Mouse (Mus musculus): Measurements from ENCODE around the gene Uqcc1.
A peak's percentile ranks its signal among the peaks of the same experiment; 100 is the strongest.

The Uqcc1 gene

DNA sequence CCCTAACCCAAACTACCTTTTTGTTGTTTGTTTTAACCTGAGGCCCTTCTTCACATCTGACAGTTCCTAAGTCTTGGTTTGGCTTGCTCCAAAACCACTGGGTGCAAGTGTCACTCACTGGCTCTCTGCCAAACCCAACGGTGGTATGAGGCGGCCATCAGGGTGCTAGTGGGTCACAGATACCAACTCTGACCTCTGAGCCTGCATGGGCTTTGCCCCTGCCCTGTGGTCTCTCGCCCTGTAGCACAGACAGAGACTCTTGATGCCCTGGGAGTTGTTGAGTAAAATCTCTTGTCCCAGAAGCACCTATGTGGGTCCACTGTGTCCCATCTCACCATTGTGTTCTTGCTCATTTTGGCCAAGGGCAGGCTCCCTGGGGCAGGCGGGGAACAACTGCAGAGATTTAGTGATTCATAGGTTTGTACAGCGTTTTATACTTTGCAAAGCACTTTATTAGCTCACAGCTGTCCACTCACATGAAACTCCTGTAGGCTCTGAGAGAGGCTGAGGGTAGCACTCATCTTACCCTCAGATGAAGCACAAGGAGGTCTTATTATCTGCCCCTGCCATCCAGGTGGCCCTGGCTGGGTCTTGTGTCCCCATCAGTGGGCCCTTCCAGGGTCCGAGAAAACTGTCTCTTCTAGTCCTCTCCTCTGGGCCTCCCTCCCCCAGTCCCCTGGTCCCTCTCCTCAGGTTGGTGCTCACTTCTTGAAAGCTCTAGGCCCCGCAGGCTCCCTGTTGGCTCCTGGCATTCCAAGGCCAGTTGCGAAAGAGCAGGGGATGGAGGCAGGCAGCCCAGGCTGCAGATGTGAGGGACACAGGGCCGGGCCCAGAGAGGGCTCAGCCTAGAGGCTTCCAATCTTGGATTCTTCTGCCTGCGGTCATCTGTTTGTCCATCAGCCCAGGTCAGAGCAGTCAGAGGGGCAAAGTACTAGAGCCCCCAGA is 112.5 kb downstream of the Uqcc1 start:
- DNase-seq (ENCODE audit: extremely low read depth, low read depth), result no peak

DNA sequence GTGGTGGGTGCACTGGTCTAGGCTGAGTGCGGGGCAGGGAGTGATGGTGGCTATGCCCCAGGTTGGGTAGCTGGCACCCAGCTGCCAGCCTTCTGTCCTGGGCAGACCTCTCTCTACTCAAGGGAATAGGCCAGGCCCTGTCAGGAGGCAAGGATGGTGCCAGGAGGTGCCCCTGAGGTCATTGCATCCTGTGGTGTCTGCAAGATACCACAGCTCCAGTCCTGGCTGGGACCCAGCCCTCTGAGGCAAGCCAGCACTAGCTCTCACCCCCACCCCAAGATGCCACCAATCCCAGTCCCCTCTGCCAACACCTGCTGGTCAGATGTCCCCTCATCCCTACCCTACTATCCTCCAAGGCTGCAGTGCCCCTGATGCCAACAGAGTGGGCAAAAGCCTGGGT is 113.9 kb downstream of the Uqcc1 start:
- DNase-seq (ENCODE audit: extremely low read depth, low read depth), result no peak

DNA sequence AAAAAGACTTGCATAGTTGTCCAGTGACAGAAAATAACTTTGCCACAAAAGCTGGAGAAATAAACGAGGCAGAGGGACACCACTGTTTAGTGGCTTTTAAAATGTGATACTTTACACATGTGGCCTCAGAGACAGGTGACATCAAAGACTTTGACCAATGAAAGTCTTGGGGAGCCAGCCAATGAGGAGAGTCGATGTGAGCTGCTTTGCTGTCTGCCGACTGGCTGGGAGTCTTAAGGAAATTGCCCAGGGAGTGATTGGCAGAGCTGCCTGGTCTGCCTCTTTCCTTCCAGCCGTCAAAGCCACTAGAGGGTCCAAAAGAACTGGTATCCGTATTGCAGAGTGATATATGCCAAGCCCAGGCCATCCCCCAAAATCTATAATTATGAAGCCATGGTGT is 115.3 kb downstream of the Uqcc1 start:
- DNase-seq (ENCODE audit: extremely low read depth, low read depth), result peak; percentile 32

DNA sequence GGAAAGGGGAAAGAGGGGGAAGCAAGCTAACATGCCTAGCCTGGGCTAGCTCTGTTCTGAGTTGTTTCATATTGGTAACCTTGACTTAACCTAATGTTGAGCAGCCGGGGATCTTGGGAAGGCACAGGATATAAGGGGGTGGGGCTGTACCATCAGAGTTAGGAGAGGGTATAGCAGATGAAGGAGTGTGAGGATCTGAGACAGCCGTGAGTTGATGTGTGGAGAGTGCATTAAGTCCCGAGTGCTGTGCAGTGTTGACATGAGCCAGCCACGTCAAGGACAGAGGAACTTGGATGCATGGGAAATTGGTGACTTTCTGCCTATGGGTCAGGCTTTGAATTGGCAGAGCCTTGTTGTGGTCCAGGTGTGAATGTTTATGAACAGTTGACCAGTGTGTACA is 117.5 kb downstream of the Uqcc1 start:
- DNase-seq (ENCODE audit: extremely low read depth, low read depth), result no peak

DNA sequence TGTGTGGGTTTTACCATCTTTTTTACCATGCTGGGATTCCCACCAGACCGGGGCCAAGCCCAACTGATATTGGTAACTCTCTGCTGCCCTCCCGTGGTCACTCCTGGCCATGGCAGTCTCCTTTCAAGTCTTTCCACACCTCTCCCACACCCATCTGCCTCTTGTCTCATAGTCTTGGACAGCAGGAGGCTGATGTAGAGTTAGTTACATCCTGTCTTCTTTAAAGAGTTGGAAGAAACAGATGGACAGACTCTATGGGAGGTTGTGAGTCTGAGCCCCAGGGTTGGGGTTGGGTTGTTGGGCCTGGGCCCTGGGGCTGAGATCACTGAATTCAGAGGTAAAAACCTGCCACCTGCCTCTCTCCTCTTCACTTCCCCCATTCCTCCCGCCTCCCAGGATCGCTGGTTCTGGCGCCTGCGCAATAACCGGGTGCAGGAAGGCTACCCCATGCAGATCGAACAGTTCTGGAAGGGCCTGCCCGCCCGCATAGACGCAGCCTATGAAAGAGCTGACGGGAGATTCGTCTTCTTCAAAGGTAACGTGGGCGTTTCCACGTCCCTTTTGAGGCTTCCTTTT is 118.2 kb downstream of the Uqcc1 start:
- DNase-seq (ENCODE audit: extremely low read depth, low read depth), result peak; percentile 50

DNA sequence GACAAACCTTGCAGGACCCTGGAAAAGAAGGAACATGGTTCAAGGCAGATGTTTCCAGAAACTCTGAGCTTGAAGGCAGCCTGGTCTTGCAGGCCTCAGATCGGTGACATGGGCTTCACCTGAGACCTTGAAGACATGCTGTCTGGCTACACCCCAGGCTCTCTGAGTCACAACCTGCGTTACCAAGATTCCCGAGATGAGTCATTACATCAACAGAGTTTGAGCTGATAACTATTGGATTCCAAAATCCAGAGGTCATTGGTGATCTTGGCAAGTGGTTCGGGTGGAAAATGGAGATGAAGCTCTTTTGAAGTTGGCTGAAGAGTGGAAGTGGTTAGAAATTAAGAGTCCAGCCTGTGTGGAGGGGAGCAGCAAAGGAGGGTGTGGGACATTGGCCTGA is 120.5 kb downstream of the Uqcc1 start:
- DNase-seq (ENCODE audit: extremely low read depth, low read depth), result no peak

DNA sequence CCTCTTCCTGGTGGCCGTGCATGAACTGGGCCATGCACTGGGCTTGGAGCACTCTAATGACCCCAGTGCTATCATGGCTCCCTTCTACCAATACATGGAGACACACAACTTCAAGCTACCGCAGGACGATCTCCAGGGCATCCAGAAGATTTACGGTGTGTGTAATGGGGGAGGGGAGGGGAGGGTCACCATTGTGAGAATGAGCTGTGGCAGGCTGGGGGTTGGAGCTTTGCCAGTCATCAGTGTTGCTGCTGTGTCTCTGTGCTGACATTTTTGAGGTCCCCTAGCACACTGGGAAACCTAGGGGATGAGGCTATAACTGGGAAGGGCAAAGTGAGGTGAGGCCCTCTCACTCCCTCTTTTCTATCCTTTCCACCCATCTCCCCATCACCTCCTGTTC is 122.7 kb downstream of the Uqcc1 start:
- no peak for DNase-seq (ENCODE audit: extremely low read depth, low read depth)

DNA sequence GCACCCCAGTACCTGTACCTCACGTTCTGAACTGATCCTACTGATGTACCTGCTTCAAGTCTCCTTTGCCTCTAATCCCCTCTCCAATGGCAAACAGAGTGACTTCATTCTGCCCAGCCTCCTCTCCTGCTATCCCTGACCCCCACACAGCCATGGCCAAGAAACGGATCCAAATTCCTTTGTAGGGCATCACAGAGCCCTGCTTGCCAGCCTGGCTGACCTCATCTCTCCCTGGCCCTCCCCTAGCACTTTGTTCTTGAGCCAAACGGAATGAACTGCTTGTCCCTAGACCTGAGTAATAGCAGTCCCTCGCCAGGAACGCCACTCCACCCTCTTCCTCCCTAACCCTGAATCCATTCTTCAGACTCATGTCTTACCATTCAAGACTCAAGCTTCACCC is 123.6 kb downstream of the Uqcc1 start:
- DNase-seq (ENCODE audit: extremely low read depth, low read depth), result no peak

DNA sequence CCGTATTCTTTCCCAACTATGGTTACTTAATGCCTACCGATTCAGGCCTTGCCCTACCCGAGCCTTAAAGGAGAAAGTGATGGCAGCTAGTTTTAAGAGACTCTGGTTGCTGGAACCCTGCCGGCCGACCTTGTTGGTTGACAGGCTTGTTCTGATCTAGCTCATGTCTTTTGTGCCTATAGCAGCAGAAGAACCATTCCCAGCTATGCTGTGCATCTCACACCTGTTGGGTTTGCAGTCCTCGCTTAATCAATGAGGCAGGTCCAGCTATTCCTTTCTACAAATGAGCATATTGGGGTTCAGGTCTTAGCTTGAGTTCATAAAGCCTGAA is 124.2 kb downstream of the Uqcc1 start:
- DNase-seq (ENCODE audit: extremely low read depth, low read depth), result no peak

DNA sequence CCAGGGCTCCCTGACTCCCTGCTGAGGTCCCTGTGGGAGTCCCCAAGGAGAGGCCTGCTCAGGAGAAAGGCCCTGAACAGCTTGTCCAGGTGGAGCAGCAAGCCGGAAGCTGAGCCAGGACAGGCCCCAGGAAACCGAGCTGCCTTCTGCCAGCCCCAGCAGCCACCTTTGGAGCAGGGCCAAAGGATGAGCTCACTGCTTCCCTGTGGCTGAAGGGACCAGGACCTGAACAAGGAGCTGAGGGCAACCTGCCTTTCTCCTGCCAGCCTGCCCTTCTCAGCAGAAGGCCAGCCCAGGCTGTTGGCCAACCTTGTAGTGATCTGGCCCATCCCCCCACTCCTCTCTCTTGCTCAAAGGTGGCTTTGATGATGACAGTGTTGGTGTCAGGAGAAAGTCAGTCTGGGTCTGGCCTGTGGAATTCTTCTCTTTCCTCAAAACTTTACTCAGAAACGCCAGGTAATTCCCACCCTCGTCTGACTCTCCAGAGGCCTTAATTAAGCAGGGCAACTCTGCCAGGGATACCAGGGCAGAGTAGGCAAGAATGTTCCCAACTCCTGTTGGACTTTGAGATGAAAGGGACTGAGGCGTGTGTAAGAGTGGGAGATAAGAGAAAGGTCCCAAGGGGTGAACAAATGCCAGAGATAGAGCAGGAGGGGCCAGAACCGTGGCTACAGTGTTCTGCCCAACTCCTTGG is 124.7 kb downstream of the Uqcc1 start:
- DNase-seq (ENCODE audit: extremely low read depth, low read depth), result no peak

DNA sequence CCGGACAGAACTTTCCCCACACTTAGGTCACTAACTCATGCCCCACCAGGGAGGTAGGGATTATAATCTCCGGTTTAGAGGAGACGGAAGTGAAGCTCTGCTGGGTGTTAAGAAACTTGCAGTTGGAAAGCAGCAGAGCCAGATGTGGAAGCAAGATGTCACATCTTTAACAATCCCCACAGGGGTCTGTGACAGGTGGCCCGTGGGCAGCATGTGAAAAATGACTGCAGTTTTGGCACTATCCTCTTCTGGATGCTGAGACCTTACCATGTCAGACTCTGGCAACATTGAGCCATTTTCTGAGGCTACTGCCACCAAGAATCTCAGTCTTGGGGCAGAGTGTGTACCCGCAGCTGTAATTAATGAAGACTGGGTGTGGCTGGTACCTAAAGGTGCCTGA is 126.1 kb downstream of the Uqcc1 start:
- DNase-seq (ENCODE audit: extremely low read depth, low read depth), result no peak

DNA sequence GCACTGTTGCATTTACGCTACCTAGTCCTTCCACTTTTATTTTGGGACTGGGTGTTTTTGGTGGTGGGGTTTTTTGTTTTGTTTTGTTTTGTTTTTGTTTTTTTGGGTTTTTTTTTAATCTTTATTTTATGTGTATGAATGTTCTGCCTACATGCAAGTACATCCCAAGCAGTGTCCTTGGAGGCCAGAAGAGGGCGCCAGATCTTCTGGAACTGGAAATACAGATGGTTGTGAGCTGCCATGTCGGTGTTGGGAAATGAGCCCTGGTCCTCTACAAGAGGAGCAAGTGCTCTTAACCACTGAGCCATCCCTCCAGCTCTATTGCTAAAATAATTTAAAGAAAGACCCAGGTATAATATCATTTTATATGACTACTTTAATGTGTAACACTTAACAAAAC is 127.3 kb downstream of the Uqcc1 start:
- DNase-seq (ENCODE audit: extremely low read depth, low read depth), result peak; percentile 36

DNA sequence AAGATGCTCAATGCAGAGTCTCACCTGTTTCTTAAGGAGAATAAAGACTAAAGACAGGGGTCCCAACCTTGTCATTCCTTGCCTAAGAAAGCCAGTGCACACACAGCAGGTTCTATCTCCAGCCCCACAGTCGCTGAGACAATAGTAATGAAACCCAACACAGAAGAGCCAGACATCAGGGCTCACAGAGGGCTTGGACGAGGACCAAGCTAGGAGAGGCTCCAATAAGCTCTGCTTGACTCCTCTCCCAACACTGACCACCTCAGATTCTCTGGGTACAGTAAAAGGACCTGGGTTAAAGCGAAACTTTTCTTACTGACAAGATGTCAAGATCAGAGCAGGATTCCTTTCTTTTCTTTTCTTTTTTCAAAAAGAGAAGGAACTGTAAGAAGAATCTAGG is 131.5 kb downstream of the Uqcc1 start:
- no peak for DNase-seq (ENCODE audit: extremely low read depth, low read depth)

Measured in MEL-GATA-1-ER (cell line).